ENCODE assay signal across 18 mouse cellular contexts in genomic region chr13:92114076-92114475, GRCm38 (mm10). TPM values are rescaled to one million over a fixed set of nuclear protein-coding genes. Genes with fewer than 3 reads are reported as not detected.
DNase-seq lines count a peak whose midpoint lies in the region; ATAC-seq lines count a peak whose summit lies in the region.
"Had no signal": no experiment of that assay in that cellular context is flagged by ENCODE, and none has a peak within 500 bp of the region (broad histone marks: within the 10 kb centered on the region; RNA-seq: fewer than 3 reads in every experiment).

No protein-coding gene starts in this region.

- H3K4me2 ChIP-seq in heart, embryonic 11.5 days = no peak overlapping the region
- no peak overlapping the region for H3K4me2 ChIP-seq in lung, embryonic 15.5 days
- H3K4me2 ChIP-seq in forebrain, embryonic 14.5 days (ENCODE audit: low read length) = no peak overlapping the region
- H3K4me2 ChIP-seq: forebrain, embryonic 13.5 days; hindbrain, embryonic 13.5 days had no signal

- DNase-seq in heart, adult 11 months = peak; percentile 60
- no peak for DNase-seq in lung, postnatal 4 days
- peak; percentile 19 for DNase-seq in lung, postnatal 14 days
- DNase-seq in forebrain, embryonic 14.5 days (ENCODE audit: low spot score) = no peak
- no peak for DNase-seq in left cerebral cortex, adult 8-10 months (ENCODE audit: low spot score in 2 of 2)
- DNase-seq: adrenal gland, postnatal 25 days; cerebellum, adult 2 months; cerebellum, postnatal 10 days; gastrocnemius, postnatal 36 days; heart, postnatal 10 days had no signal

- no peaks in the 10 kb centered on the region for H3K4me1 ChIP-seq in heart, embryonic 11.5 days (ENCODE audit: control insufficient read depth, insufficient read depth, low read length)
- H3K4me1 ChIP-seq in lung, embryonic 15.5 days = peaks cover 7% of the 10 kb centered on the region; the same call in 1 of the 2 replicates
- H3K4me1 ChIP-seq in forebrain, embryonic 14.5 days (ENCODE audit: control insufficient read depth, insufficient read depth, low read length) = no peaks in the 10 kb centered on the region
- H3K4me1 ChIP-seq: embryonic facial prominence, embryonic 10.5 days; forebrain, embryonic 13.5 days; hindbrain, embryonic 13.5 days had no signal

- H3K9me3 ChIP-seq in heart, embryonic 11.5 days (replicated peaks; ENCODE audit: control insufficient read depth, low read length) = no peaks in the 10 kb centered on the region
- no peaks in the 10 kb centered on the region for H3K9me3 ChIP-seq in lung, embryonic 15.5 days
- no peaks in the 10 kb centered on the region for H3K9me3 ChIP-seq in forebrain, embryonic 14.5 days (replicated peaks; ENCODE audit: control insufficient read depth, low read length)
- H3K9me3 ChIP-seq: embryonic facial prominence, embryonic 10.5 days; forebrain, embryonic 13.5 days; hindbrain, embryonic 13.5 days had no signal

- H3K36me3 ChIP-seq in heart, embryonic 11.5 days (ENCODE audit: control insufficient read depth, insufficient read depth, low read length) = no peaks in the 10 kb centered on the region
- H3K36me3 ChIP-seq in lung, embryonic 15.5 days = no peaks in the 10 kb centered on the region
- no peaks in the 10 kb centered on the region for H3K36me3 ChIP-seq in forebrain, embryonic 14.5 days (ENCODE audit: control insufficient read depth, insufficient read depth, low read length)
- H3K36me3 ChIP-seq: embryonic facial prominence, embryonic 10.5 days; hindbrain, embryonic 13.5 days had no signal

- no peak overlapping the region for H3K9ac ChIP-seq in heart, embryonic 11.5 days (ENCODE audit: low read depth, low read length)
- no peak overlapping the region for H3K9ac ChIP-seq in lung, embryonic 15.5 days
- H3K9ac ChIP-seq in forebrain, embryonic 14.5 days (ENCODE audit: low read length) = no peak overlapping the region
- H3K9ac ChIP-seq: forebrain, embryonic 13.5 days; hindbrain, embryonic 13.5 days had no signal

- no peaks in the 10 kb centered on the region for H3K27me3 ChIP-seq in heart, embryonic 11.5 days (ENCODE audit: control insufficient read depth, insufficient read depth, low read length)
- no peaks in the 10 kb centered on the region for H3K27me3 ChIP-seq in lung, embryonic 15.5 days
- H3K27me3 ChIP-seq in forebrain, embryonic 14.5 days (replicated peaks; ENCODE audit: control insufficient read depth, insufficient read depth, low read length) = no peaks in the 10 kb centered on the region
- H3K27me3 ChIP-seq: forebrain, embryonic 13.5 days; hindbrain, embryonic 13.5 days had no signal

- H3K27ac ChIP-seq in heart, embryonic 11.5 days (ENCODE audit: low read depth, low read length) = no peak overlapping the region
- no peak overlapping the region for H3K27ac ChIP-seq in lung, embryonic 15.5 days
- H3K27ac ChIP-seq in forebrain, embryonic 14.5 days (ENCODE audit: low read depth, low read length) = no peak overlapping the region
- H3K27ac ChIP-seq: embryonic facial prominence, embryonic 10.5 days; forebrain, embryonic 13.5 days; hindbrain, embryonic 13.5 days; hindbrain, postnatal 0 days had no signal

- no peak overlapping the region for H3K4me3 ChIP-seq in heart, embryonic 11.5 days (ENCODE audit: low read depth, low read length)
- H3K4me3 ChIP-seq in lung, embryonic 15.5 days = no peak overlapping the region
- no peak overlapping the region for H3K4me3 ChIP-seq in forebrain, embryonic 14.5 days (ENCODE audit: low read depth, low read length)
- H3K4me3 ChIP-seq: embryonic facial prominence, embryonic 10.5 days; forebrain, embryonic 13.5 days; hindbrain, embryonic 13.5 days had no signal

- 63% methylated on average over 3 of the region's 3 CpGs for WGBS in heart, embryonic 11.5 days (ENCODE audit: insufficient replicate concordance)
- whole genome bisulfite sequencing in lung, embryonic 15.5 days = 19% methylated on average over 3 of the region's 3 CpGs
- 78% methylated on average over 3 of the region's 3 CpGs for WGBS in forebrain, embryonic 14.5 days

- no peak for ATAC-seq in heart, embryonic 11.5 days (replicated peaks; ENCODE audit: insufficient number of reproducible peaks, low FRiP score, low TSS enrichment)
- peak; percentile 39; the same call in 1 of the 2 replicates for ATAC-seq in lung, embryonic 15.5 days (ENCODE audit: borderline replicate concordance, extremely low read depth, low FRiP score, low TSS enrichment)
- ATAC-seq in forebrain, embryonic 14.5 days = no peak
- ATAC-seq: forebrain, embryonic 13.5 days; hindbrain, postnatal 0 days had no signal

RNA-seq across cellular contexts. Expression of gene Rasgrf2, which starts 17.4 kb away (rescaled TPM):
- polyA plus RNA-seq in heart, embryonic 11.5 days (2014; fragmentation: Nextera tagmentation; extraction: Ambion mirVana) = 0.68 and 0.87 TPM in 2 replicates
- 0.09 and 0.16 TPM in 2 replicates for polyA plus RNA-seq in lung, embryonic 15.5 days (2015; fragmentation: Nextera tagmentation; extraction: Ambion mirVana)
- 1.5 and 2.0 TPM in 2 replicates for polyA plus RNA-seq in forebrain, embryonic 14.5 days (2014; fragmentation: Nextera tagmentation; extraction: Ambion mirVana)
- total RNA-seq in left cerebral cortex, adult 8-10 months (2022) = 100 to 1,000 TPM; 152 to 186 (median 172) TPM
- total RNA-seq: hematopoietic stem cell, adult 5-6 weeks; MEL had no signal

Comparison
In these comparisons a context has a peak if more than half of its experiments do, and no peak if none do; other contexts are left out.
1. DNase-seq: peak in heart, adult 11 months (single experiment) and lung, postnatal 14 days (single experiment); none in lung, postnatal 4 days (0 of 2), forebrain, embryonic 14.5 days (single experiment) and left cerebral cortex, adult 8-10 months (0 of 2).